In the genomic region with DNA sequence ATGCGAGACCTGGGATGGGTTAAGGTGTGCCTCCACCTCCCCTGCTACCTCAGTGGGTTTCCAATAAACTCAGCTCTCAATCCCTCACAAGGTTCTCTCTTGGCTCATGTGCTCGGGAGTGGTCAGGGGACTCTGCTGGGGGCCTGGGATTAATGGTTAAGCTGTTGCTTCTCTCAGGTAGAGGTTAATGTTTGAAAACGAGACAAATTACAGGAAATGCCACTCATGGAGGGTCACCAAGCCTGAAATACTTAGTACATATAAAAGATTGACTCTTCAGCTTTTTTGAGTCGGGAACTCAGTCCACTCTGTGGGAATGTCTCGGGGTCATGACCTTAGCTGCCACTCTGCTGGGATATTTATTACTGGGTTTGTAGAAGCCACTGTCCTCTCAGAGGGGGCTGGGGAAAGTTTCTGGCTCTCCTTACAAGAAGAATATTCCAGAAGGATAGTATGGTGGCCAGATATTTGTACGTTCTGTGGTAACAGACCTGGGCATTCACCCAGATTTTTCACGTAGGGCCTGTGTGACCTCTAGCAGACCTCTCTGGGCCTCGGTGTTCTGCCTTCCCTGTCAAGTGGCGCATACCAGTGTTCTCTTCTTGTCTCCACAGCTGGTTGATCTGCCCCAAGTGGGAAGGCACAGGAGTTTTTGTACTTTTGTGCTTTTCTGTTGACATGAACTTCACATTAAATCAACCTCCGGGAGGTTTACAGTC, we compare ENCODE assay signal across 16 mouse cellular contexts. TPM values are rescaled to one million over a fixed set of nuclear protein-coding genes. Genes with fewer than 3 reads are reported as not detected.
A peak's percentile ranks its signal among the peaks of the same experiment; 100 is the strongest.
DNase-seq lines count a peak whose midpoint lies in the region; ATAC-seq and TF ChIP-seq lines count a peak whose summit lies in the region.
"Had no signal": no experiment of that assay in that cellular context is flagged by ENCODE, and none has a peak within 500 bp of the region (broad histone marks: within the 10 kb centered on the region; RNA-seq: fewer than 3 reads in every experiment).

No protein-coding gene starts in this region.

- POLR2A ChIA-PET in Patski (lab: Charles Lee) = interaction anchor here (1.8 kb wide), 1 partner anchor 11 kb away, joined by 5 read pairs; no protein-coding TSS in a partner anchor

- CTCF ChIA-PET in Patski (lab: Charles Lee) = interaction anchor here (1.3 to 1.6 kb wide), 3 partner anchors 8 to 73 kb away, joined by 3 to 5 read pairs (median 3); no protein-coding TSS in a partner anchor

- in situ Hi-C loops in Patski (cut with MboI; ENCODE audit: low pct_unique_long_range_greater_than_20kb) = loop anchor here (5.0 kb wide), 1 partner anchor 123 kb away; no protein-coding TSS in a partner anchor

- DNase-seq in gastrocnemius, adult 18-20 months (ENCODE audit: low spot score) = peak; percentile 28
- DNase-seq in gastrocnemius, adult 8-10 months (ENCODE audit: low spot score in 2 of 2) = no peak
- DNase-seq in Patski (ENCODE audit: low read depth, low spot score) = peak; percentile 57
- DNase-seq in kidney, adult 11 months = peak; percentile 81
- DNase-seq in kidney, postnatal 4 days = peak; percentile 64 to 69
- DNase-seq in cerebellum, adult 11 months = no peak
- DNase-seq in thymus, postnatal 4 days = no peak
- DNase-seq: B cell, adult 2 months; cerebellum, adult 11-12 months; retina, postnatal 1 day had no signal

- no peak for TF ChIP-seq CTCF in Patski (IDR thresholded peaks at IDR 0.05)

- no peaks in the 10 kb centered on the region for H3K27me3 ChIP-seq in Patski
- H3K27me3 ChIP-seq: midbrain, embryonic 13.5 days had no signal

- peak; percentile 29 for ATAC-seq in Patski
- ATAC-seq in cerebellum, adult (ENCODE audit: insufficient number of reproducible peaks, low FRiP score, low TSS enrichment) = no peak
- ATAC-seq: midbrain, embryonic 13.5 days had no signal

RNA-seq across cellular contexts. Expression of gene Sctr, which starts 17.8 kb away (rescaled TPM):
- total RNA-seq in gastrocnemius, adult 18-20 months (2021) = 1 to 10 TPM; 3.4 to 4.2 TPM
- total RNA-seq in gastrocnemius, adult 8-10 months (2022) = 1 to 10 TPM; 1.5 to 3.3 (median 2.6) TPM
- polyA plus RNA-seq in Patski (2021) = 0.04 TPM
- total RNA-seq: MEL had no signal

RNA-seq across cellular contexts. Expression of gene Cfap221, which starts 27.5 kb away (rescaled TPM):
- total RNA-seq in gastrocnemius, adult 18-20 months (2021) = not detected
- total RNA-seq in gastrocnemius, adult 8-10 months (2022) = not detected
- 1.0 TPM for polyA plus RNA-seq in Patski (2021)
- total RNA-seq: heart, adult 18-20 months; MEL had no signal
- polyA plus RNA-seq: neural tube, embryonic 11.5 days; urinary bladder, adult 2 months had no signal

RNA-seq across cellular contexts. Expression of gene Tmem37, which starts 49.4 kb away (rescaled TPM):
- total RNA-seq in gastrocnemius, adult 18-20 months (2021) = 10 to 100 TPM; 13.0 to 22.9 TPM
- 10 to 100 TPM in 2 of 4 experiments, 1 to 10 TPM in 2; 7.0 to 17.1 (median 11.3) TPM for total RNA-seq in gastrocnemius, adult 8-10 months (2022)
- polyA plus RNA-seq in Patski (2021) = 59.6 TPM

Comparison
In these comparisons a context has a peak if more than half of its experiments do, and no peak if none do; other contexts are left out.
1. DNase-seq: peak in gastrocnemius, adult 18-20 months (single experiment), Patski (single experiment), kidney, adult 11 months (single experiment) and kidney, postnatal 4 days (2 of 2); none in gastrocnemius, adult 8-10 months (0 of 2), cerebellum, adult 11 months (single experiment) and thymus, postnatal 4 days (single experiment).